Mouse (Mus musculus): ENCODE measurements around the gene Nprl3.

The Nprl3 gene

GRCm38 (mm10) chr11:32198256-32198955, 69.1 kb downstream of the Nprl3 start:
- in situ Hi-C loops (cut with MboI, MseI) = no loop called here

GRCm38 (mm10) chr11:32197766-32198165, 69.7 kb downstream of the Nprl3 start:
- in situ Hi-C loops (cut with MboI, MseI) = no loop called here

- in situ Hi-C loops (cut with MboI, MseI) = no loop called here
Measured at GRCm38 (mm10) chr11:32196727-32197126, 70.8 kb downstream of the Nprl3 start.

GRCm38 (mm10) chr11:32195867-32196540, 71.5 kb downstream of the Nprl3 start:
- in situ Hi-C loops (cut with MboI, MseI) = no loop called here

- in situ Hi-C loops (cut with MboI, MseI) = no loop called here
Measured at GRCm38 (mm10) chr11:32194626-32195025, 72.9 kb downstream of the Nprl3 start.

- in situ Hi-C loops (cut with MboI, MseI) = no loop called here
Measured at GRCm38 (mm10) chr11:32194086-32194485, 73.4 kb downstream of the Nprl3 start.

- in situ Hi-C loops (cut with MboI, MseI) = no loop called here
Measured at GRCm38 (mm10) chr11:32193156-32193555, 74.4 kb downstream of the Nprl3 start.

- in situ Hi-C loops (cut with MboI, MseI) = no loop called here
Measured at GRCm38 (mm10) chr11:32190603-32191110, 76.8 kb downstream of the Nprl3 start.

GRCm38 (mm10) chr11:32190119-32190518, 77.4 kb downstream of the Nprl3 start:
- in situ Hi-C loops (cut with MboI, MseI) = no loop called here

GRCm38 (mm10) chr11:32189434-32189833, 78.1 kb downstream of the Nprl3 start:
- in situ Hi-C loops (cut with MboI, MseI) = no loop called here

GRCm38 (mm10) chr11:32188881-32189280, 78.6 kb downstream of the Nprl3 start:
- in situ Hi-C loops (cut with MboI, MseI) = no loop called here

- in situ Hi-C loops (cut with MboI, MseI) = no loop called here
Measured at GRCm38 (mm10) chr11:32187256-32187655, 80.3 kb downstream of the Nprl3 start.

GRCm38 (mm10) chr11:32186031-32186430, 81.5 kb downstream of the Nprl3 start:
- in situ Hi-C loops (cut with MboI, MseI) = no loop called here

GRCm38 (mm10) chr11:32184469-32184868, 83.0 kb downstream of the Nprl3 start:
- in situ Hi-C loops (cut with MboI, MseI) = no loop called here

- in situ Hi-C loops (cut with MboI, MseI) = no loop called here
Measured at GRCm38 (mm10) chr11:32181973-32182868, 85.3 kb downstream of the Nprl3 start.

GRCm38 (mm10) chr11:32181246-32181645, 86.3 kb downstream of the Nprl3 start:
- in situ Hi-C loops (cut with MboI, MseI) = no loop called here

- in situ Hi-C loops (cut with MboI, MseI) = no loop called here
Measured at GRCm38 (mm10) chr11:32178506-32178905, 89.0 kb downstream of the Nprl3 start.
